Mouse (Mus musculus): ENCODE measurements around the gene Pus7l.
"Not testable (repeated sequence)": the region's sequence is repeated elsewhere in the genome, so short reads cannot be mapped to it uniquely, and the experiment has no call there.

Pus7l gene

DNA sequence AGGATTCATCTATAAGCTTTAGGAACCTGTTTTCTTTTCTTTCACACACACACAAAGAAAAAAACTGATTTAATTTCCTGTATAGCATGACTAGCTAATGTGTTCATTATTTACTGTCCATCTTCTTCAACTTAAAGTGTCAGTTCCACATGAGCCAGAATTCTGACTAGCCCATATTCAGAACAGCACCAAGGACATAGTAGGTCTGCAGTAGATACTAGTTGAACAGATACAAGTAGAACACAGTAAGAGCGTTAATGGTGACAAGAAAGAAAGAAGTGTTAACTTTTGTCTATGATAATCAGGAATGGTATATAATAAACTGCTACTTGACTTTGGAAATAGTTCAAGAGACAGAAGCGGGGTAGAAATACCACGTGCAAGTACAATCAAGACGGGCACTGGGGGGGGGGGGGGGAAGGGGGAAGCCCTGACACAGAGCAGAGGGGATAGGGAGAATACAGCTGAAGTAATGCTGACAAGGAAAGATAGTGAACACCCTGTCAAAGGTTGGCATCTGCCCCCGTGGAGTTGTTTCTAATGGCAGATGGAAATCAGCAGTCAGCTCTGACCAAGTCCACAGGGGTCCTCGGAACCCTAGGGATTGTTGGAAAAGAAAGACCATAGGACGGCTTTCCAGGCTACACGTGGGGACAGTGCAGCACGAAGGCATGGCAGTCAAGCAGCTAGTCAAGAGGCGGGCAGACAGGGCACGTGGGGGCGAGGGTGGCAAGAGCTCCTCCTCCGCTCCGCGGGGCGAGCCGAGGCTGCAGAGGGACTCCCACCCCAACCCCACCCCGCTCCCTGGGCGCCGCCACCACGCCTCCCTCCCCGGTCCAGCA lies 559 bp downstream of the Pus7l start:
- no peak for DNase-seq (ENCODE audit: low spot score in 2 of 2)

DNA sequence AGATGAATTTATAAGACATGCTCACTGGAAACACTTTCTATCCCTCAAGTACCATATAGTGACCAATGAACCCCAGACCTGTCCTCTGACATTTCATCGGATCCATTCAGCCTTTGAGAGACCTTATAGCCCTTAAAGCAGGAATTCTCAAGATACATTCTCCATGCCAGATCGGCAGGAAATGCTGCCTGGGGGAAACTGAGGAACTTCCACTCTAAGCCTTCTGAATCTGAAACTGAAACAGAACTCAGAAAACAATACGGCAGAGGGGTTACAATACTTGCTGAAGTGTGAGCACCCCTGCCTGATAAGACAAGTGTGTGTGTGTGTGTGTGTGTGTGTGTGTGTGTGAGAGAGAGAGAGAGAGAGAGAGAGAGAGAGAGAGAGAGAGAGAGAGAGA lies 4.1 kb downstream of the Pus7l start:
- no peak for DNase-seq (ENCODE audit: low spot score in 2 of 2)

DNA sequence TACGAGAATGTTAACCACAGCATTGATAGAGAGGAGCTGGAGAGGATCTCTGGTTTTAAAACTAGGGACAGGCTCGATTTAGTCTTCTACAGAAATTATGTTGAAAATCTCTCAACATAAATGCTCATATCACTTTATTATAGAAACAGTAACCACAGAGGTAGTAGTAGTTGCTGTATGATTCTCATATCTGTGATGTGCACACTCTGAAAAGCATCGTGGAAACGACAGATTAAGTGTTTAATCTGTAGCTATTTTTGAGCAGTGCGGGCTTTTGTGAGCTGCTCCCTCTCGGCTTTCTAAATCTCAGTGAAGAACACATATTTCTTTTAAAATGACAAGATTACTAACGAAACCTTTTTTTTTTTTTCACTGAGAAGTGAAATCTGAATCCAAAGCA lies 7.8 kb downstream of the Pus7l start:
- no peak for DNase-seq (ENCODE audit: low spot score in 2 of 2)

DNA sequence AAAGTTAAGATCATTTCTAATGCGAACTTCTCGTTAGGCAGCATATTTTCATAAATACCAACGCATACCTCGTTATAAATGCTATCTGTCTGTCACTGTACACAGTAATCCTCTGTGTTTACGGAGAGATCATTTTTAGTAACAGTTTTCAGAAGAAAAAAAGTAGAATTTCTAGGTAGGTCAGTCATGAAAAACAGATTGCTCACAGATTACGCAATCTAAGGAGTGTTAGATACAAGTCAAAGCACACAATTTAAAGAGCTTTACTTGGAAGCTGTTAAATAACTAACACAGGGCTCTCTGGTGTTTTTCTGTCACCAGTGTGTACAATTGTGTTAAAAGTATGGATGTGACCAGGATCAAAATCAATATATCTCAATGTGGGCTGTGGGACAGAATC lies 10.4 kb downstream of the Pus7l start:
- DNase-seq (ENCODE audit: low spot score in 2 of 2), result no peak

DNA sequence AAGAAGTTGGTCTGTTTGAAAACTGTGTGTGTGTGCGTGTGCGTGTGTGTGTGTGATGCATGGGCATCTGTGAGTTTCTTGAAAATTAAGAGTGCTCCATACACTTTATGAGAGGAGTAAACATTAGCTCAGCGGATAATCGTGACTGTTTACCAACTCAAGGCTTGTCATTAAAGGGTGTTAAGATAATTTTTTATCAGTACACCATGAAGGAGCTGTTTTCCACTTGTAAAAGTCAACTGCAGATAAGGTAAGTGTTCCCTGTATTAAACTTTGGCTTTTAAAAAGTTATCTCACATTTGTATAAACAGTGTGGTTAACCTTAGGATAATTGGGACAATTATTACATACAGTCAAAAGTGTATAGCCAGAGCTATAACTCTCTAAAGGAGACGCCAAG lies 11.0 kb downstream of the Pus7l start:
- no peak for DNase-seq (ENCODE audit: low spot score in 2 of 2)

DNA sequence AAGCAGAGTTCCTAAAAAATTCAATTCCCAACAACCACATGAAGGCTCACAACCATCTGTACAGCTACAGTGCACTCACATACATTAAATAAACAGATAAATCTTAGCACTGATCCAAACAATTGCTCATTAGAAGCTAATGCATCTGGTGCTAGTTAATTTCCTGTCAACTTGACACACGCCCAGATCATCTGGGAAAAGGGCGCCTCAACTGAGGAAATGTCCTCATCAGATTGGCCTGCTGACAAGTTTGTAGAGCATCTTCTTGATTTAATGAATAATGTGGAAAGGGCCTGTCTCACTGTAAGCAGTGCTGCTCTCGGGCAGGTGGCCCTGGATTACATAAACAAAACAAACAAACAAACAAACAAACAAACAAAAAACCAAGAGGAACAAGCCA lies 12.8 kb downstream of the Pus7l start:
- no peak for DNase-seq (ENCODE audit: low spot score in 2 of 2)

DNA sequence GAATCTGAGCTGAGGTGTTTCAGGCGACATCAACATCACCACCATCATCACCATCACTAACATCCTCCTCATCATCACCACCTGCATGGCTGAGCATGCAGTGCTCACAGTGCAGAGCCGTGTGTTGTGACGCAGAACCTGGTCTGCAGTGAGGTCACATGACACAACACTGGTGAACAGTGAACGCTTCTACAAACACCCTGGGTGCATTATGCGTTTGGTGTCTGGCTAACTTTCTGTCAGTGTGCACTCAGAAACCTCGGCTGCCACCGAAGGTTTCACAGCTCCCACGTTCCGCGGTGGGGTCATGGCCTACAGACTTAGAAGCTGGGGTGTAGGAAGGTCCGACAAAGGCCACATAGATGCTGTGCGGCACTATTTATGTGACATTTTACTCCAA lies 18.4 kb downstream of the Pus7l start:
- no peak for DNase-seq (ENCODE audit: low spot score in 2 of 2)

DNA sequence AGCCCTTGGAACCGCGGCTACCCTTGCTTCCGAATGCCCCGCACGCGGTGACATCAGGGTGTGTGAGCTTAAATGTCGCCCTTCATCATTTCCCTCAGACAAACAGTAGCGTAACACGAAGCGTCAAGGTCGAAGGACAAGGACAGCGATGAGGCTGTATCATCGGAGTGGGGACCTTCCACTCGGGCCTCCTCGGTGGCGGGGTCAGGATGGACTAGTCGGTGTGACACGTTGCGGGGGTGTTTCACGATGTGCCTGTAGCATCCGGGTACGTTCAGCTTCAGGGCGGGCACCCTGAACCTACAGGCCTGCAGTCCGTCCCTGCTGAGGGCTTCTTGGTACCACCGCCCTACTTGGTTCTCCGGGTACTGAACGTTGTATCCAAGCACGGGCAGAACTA lies 20.1 kb downstream of the Pus7l start:
- no peak for DNase-seq (ENCODE audit: low spot score in 2 of 2)

DNA sequence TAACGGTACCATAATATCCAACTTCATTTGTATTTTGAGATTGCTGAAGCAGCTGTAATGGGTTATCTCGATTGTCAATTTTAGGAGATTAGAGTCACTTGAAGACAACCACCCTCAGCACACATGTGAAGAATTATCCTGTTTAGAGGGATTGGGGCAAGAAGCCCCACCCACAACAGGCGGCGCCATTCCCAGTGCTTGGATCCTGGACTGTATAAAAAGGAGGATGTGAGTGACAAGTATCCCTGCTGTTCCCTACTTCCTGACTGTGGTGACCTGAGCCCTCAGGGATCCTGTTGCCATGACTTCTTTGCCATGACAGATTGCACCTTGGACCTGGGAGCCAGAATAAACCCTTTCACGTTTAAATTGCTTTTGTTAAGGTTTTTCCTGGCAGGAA lies 22.4 kb downstream of the Pus7l start:
- no peak for DNase-seq (ENCODE audit: low spot score in 2 of 2)

DNA sequence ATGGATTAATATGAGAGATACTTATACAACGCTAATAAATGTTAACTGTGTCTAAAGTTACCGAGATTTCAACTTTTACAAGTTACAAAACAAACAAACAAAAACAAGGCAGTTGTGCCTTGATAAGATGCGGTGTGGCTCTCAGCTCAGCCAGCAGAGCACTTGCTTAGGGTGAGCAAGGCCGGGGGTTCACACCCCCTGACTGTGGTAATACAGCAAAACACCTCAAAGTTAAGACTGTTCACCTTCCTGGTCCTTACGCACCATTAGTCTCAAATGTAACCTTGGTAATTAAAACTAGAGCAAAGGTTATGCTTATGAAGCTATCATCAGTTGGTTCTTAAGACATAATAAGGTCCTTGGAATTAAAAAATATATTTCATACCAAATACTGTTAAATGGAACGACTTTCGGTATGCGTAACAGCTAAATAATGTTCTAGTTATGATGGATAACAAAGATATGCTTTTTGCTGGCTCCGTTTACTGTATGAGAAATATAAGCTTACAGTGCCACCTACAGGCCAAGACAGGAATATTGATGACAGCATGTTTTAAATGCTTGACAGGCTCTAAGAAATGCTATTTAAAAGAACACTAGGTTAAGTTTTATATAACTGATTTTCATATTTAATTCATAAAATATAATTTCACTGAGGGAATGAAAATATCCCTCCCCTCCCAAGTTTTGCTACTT lies 23.0 kb downstream of the Pus7l start:
- peak; percentile 36 to 43 for DNase-seq (ENCODE audit: low spot score in 2 of 2)

DNA sequence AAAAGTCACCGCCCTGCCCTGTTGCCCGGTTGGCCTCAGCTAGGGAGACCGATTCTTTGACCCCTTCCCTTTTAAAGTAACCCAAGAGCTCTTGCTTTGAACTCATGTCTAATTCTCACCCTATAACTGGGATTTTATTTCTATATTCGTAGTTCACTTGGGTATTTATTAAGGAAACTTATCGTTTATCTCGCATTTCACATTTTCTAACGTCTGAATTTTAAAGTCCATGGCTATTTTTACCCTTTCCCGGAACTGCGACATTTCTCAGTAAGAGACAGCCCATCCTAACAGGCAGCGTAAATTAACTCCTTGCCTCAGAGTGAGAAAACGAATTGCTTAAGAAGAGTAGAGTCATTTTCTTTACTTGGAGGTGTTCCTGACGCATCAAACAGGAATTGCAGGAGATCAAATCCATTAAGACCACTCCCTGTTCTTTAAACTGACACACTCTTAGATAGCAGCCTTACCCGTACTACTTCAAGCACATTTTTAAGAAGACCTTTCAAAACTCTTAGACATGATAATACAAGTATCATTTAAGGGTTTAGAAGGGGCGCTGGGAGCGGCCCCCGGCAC lies 25.3 kb downstream of the Pus7l start:
- DNase-seq (ENCODE audit: low spot score in 2 of 2), result no peak

DNA sequence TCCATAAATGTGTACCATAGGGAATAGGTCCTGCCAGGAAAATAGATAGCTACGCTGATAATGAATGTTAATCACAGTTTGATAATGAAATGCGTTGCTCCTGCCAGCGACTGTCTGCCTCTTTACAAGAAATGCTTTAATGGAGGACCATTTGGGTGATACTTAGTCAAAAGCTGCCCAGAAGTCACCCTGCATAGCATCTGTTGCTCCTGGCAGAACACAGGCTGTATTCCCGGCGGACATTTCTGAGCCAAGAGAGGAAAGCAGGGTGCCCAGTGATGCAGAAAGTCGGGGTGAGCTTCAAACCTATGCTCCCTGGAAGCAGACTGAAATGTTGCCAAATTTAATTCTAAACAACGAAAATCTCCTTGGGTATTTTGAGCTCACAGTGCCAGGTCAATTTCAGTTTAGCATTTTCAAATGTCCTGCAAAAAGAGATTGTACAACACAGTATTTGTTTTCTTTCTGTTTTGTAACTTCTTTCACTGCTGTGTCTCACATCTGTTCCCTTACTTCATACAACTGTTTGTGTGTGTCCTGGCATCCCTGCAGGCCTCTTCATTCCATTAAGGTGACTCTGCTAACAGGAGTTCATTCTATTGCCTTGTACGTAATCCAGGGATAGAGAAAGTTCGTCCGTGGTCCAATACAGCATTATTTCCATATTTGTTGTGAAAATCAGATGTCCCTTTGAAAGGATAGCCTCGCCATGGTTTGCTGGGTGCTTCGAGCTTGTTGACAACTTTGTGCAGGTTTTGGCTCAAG lies 39.7 kb downstream of the Pus7l start:
- DNase-seq (ENCODE audit: low spot score in 2 of 2), result no peak

DNA sequence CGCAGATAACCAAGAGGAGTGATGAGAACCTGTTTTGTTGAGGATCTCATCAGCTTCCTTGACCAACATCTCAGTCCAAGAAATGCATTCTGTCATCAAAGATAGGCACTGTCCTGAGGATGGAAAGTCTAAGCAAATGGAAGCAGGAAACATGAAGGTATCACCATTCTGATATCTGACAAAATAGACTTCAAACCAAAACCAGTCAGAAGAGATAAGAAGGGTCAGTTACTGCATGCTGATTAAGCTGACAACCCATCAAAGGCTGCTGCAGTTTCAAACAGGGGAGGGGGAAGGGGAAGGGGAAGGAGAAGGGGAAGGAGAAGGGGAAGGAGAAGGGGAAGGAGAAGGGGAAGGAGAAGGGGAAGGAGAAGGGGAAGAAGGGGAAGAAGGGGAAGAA lies 44.1 kb downstream of the Pus7l start:
- DNase-seq (ENCODE audit: low spot score in 2 of 2), result no peak

DNA sequence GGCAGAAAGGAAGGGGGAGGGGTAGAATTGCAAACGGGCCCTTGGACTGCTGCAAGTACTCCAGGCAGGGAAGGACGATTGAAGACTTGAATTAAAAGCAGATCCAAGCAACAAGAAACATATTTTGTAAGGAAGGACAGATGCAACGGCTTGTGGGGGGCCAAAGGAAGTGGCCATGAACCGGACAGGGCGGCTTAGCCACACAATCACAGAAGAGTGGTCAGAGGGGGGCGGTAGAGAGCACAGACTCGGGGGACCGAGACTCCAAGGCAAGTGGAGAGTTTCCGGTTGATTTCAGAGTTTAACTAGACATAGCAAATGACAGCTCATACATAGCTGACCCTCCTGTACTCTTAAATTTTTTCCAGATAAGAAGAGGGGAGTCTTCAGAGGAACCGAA lies 47.4 kb downstream of the Pus7l start:
- no peak for DNase-seq (ENCODE audit: low spot score in 2 of 2)

DNA sequence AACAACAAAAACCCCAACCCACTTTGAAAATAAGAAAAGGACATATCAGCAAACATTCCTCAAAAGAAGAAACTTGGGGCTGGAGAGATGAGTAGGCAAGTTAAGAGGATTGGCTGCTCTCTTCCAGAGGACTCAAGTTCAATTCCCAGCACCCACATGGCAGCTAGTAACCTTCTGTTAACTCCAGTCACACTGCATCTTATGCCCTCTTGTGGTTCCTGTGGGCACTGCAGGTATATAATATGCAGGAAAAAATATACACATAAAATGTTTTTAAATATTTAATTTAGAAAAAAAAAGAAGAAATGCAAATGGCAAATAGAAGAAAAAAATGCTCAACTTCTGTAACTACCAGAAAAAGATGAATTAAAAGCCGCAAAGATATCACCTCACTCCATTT lies 48.9 kb downstream of the Pus7l start:
- no peak for DNase-seq (ENCODE audit: low spot score in 2 of 2)

DNA sequence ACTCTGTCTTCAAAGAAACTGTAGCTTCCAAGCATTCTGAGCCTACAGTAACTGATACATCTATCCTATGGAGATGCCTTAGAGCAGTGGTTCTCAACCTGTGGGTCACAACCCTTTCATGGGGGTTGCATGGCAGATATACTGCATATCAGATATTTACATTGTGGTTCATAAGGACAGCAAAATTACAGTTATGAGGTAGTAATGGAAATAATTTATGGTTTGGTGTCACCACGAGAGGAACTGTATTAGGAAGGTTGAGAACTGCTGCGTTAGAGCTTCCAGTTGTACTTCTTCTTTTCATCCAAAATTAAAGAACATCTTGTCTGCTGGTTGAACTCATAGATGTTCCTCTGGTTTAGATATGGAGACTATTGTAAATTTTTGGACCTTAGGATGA lies 53.9 kb downstream of the Pus7l start:
- DNase-seq (ENCODE audit: low spot score in 2 of 2), result no peak

DNA sequence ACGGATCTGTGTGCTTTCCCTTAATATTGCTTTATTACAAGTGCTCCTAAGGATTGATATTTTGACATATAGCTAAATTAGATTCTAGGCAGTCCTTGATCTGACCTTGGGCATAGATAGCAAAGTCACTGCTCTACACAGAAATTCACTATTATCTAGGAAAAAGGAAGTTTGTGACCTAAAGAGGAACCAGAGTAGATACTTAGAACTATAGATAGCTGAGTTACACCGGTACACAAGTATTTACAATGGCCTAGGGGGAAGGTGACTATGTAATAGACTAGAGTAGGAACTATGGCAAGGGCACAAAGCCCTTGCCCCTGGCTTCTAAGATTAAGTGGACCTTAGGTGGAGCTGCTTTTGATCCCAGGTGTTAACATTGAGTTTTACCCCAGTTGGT lies 55.3 kb downstream of the Pus7l start:
- DNase-seq (ENCODE audit: low spot score in 2 of 2), result not testable (repeated sequence)

DNA sequence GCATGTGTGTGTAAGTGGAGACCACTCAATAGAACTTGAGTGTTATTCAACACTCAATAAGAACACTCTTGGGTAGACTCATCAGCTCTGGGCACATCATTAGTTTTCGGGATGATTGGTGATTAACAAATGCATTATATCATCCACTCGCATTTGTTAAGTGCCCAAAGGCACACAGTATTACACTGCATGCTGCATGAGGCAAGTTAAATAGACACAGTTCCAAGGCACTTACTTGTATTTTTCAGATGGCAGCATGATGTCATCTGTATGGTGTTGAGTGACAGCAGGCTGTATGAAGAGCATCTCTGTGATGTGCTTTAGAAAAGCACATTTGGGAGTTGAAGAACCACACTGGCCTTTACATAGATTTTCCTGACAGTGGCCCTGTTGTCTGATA lies 60.8 kb downstream of the Pus7l start:
- DNase-seq (ENCODE audit: low spot score in 2 of 2), result no peak

DNA sequence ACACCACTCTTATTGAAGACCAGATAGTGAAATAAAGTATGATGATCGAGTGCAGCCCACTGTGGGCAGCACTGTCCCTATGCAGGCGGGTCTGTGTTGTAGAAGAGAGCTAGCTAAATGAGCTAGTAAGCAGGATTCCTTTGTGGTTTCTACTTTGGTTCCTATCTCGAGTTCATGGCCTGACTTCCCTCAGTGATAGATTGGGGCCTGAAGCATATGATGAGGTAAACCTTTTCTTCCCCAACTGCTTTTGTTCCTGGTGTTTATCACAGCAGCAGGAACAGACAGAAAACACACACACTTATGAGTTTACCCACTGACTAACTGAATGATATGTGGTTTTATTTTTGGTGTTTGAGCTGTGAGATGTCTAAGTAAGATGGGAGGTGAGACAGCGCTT lies 62.6 kb downstream of the Pus7l start:
- no peak for DNase-seq (ENCODE audit: low spot score in 2 of 2)

DNA sequence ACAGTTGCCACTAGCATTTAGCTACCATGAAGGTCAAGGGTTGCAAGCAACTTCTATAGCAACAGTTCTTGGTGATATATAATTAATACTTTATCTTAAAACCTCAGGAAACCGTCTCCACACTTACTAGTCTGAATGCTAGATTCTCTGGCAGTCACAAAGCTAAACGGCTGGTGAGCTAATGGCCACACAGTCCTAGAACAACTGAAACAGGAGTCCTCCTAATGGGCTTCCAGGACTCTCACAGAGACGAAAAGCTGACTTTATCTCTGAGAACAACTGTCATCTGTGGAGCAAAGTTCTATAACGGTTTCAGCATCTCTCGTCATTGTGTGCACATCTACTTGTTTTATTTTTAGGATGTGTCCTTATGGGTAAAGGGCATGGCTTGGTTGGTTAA lies 63.1 kb downstream of the Pus7l start:
- no peak for DNase-seq (ENCODE audit: low spot score in 2 of 2)

DNA sequence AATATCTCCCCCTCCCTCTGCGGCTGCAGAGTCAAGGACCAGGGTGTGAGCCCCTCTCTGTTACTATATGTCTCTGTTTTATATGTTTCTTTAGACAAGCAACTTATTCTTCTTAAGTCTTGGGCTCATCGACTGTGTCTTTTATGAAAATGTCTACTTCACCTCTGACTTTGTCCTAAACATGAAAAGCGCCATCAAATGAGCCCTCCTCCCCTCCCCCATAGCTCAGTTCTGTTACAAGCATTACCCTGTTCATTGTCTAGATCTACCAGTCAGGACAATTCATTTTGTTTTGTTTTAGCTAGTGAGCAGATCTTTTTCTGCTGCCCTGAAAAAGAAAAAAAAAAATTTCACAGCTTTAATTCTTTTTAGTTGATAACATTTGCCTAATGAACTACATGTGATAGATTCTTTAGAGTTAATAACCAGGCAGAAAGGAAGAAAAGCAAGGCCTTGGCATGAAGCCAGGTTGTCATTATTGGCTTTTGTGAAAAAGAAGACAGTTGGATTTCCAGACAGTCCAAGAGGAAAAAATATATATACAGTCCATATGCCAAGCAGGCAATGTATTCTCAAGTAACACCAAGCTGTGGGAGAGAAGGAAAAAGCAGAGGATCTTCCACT lies 63.7 kb downstream of the Pus7l start:
- DNase-seq (ENCODE audit: low spot score in 2 of 2), result no peak

DNA sequence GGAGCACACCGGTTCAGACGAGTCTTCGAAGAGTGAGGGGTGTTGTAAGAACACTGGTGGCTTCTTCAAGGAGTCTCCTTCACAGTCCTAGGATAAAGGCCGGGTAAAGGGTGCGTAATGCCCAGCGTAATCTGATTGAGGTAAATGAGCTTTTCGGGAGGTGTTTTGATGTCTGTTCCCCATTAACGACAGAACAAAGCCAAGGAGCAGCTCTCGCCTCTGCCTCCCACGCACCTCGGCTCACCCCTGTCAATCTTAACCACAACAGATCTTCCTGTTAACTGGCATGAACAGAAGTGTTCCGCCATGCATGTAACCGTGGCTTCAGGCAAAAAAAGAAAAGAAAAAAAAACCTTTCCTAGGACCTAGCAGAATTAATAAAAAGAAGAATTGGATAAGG lies 64.6 kb downstream of the Pus7l start:
- no peak for DNase-seq (ENCODE audit: low spot score in 2 of 2)

Measured in right cerebral cortex, adult 2 months (tissue).